Mouse (Mus musculus) left cerebral cortex, adult 2 months (tissue): ENCODE measurements around the gene Nprl3. TPM values are rescaled to one million over a fixed set of nuclear protein-coding genes. Genes with fewer than 3 reads are reported as not detected.

Experiments
- DNase-seq, 2 experiments: peaks; one replicate each; pipeline ENCODE4 v3.0.0; 2021 to 2022; ENCODE audit warnings: low spot score in 2 of 2, mixed read lengths in 1 of 2; ENCODE audit errors: extremely low spot score in 1 of 2
- H3K27ac ChIP-seq: fragments of 200-600 bp; 2 replicates; pipeline ENCODE4 v1.8.1; 2022
- H3K4me3 ChIP-seq: fragments of 200-600 bp; 2 replicates; pipeline ENCODE4 v1.8.1; 2022
- CTCF ChIP-seq: fragments of 200-600 bp; IDR thresholded peaks from 2 replicates; pipeline ENCODE4 v1.8.1; 2022; ENCODE audit warnings: antibody characterized with exemption, mild to moderate bottlenecking, moderate library complexity
- intact Hi-C: fragments of 180-260 bp; cut with DNase I; formaldehyde crosslinking; loops from one replicate; pipeline ENCODE4 v1.15.1; 2025
- total RNA-seq, 2 experiments: library from RNA; stranded (reverse); gene quantifications; 2 replicates each; pipeline ENCODE4 v1.2.3; 2021

The Nprl3 gene
- total RNA-seq, 2 experiments from 2014 or later = 45.2 to 52.2 TPM

DNA sequence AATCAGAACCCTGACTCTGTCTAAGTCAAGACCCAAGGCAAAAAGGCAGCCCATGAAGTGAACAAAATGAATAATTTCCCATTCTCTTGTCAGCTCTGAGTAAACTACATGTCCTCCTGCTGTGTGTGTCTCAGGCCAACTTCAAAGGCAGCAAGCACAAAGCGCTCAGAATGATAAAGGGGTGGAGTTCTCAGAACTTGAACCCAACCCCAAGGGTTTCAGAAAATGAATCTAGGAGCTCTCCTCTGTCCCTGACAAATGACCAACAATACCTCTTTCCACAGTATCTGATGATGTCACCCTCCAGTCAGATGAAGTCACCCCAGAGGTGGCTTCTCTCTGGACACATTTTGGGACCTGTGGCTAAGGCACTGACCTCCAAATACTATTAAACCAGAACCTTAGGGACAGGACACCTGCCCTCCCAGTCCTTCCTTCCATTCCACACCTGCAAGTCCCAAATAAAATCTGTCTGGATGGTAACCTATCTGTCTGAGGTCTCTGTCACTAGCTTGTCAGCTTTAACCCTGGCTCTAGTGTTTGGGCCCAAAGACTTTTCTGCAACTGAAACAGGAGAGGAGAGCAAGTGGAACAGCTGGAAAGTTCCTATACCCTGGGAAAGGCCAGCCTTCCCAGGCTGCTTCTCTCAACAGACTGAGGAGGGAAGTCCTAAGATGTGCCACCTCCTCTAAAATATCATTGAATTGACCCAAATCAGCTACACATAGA is 14.1 kb upstream of the Nprl3 start:
- intact Hi-C loops = no loop called here

DNA sequence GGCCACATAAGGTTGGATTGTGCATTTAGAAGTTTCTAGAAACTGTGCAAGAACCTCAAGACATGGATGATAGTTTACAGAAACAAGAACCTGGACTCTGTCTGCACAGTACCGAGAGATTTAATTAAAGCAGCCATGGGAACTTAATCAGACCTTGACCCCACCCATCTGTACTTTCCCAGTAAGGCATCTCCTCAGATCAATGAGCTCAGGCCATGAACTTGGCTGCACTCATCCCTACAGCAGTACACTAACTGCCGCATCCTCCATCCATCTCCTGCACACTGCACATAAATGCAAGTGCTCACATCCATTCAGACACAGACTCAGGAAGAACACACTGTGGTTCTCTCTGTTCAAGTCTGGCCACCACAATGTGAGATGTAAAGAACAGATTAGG is 13.1 kb upstream of the Nprl3 start:
- DNase-seq = no peak
- Histone ChIP-seq H3K4me3 (no peak overlapping the region), H3K27ac (no peak overlapping the region)
- intact Hi-C loops = no loop called here
- TF ChIP-seq CTCF = no peak

More for the DNA sequence above, 14.1 kb upstream of the Nprl3 start:
- Histone ChIP-seq H3K4me3 (no peak overlapping the region), H3K27ac (no peak overlapping the region)
- DNase-seq = no peak
- no peak for TF ChIP-seq CTCF

DNA sequence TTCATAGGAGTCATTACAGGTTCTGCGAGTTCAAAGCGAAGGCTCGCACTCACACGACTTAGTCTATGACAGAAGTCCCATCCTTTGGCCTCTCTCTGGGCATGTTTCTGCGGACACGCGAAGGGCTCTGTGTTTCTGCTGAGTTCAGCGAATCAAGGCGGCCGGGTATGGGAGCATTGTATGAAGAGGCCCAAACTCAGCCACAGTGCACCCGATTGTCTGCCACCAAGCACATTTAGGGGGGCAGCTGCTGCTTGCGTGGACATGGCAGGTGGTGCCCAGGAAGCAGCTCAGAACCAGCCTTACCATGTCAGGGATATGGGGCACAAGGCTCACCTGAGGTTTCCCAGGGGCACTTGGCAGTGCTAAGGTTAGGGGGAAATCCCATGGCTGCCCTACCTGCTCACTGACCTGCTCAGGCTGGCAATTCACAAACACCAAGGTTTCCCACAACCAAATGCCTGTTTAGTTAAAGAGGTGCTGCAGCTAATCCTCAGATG is 11.0 kb upstream of the Nprl3 start:
- no peak overlapping the region for H3K4me3 ChIP-seq
- no peak for TF ChIP-seq CTCF
- no peak for DNase-seq
- intact Hi-C loops = loop anchor here (5.0 kb wide), 1 partner anchor 81 kb away; no protein-coding TSS in a partner anchor
- no peak overlapping the region for H3K27ac ChIP-seq

DNA sequence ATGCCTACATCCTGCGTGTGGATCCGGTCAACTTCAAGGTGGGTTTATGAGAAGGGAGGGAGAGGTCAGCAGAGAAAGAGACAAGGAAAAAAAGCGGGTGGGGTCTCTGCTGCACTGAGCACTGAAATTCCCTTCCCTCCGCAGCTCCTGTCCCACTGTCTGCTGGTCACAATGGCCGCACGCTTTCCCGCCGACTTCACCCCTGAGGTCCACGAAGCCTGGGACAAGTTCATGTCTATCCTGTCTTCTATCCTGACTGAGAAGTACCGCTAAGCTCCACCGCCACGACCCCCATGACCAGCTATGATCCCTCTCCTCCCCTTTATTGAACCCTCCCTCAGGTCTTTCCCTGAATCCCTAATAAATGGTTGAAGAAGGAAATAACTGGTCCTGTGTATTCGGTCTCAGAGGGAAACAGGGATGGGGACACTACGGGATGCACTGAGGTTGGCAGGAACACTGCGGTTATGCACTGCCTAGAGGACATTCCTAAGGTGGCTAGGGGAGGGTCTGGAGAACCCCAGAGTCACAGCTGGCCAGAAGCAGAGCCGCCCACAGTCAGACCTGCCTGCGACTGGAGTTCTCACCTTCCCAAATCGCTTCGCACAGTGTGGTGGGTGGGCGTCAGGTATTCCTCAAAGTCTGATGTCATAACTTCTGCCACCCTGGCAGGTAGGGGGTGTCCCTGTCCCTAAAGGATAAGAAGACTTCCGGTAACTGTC is 10.4 kb upstream of the Nprl3 start:
- DNase-seq = no peak
- H3K27ac ChIP-seq = no peak overlapping the region
- no peak for TF ChIP-seq CTCF
- H3K4me3 ChIP-seq = no peak overlapping the region
- intact Hi-C loops = loop anchor here (5.0 kb wide), 1 partner anchor 81 kb away; no protein-coding TSS in a partner anchor

DNA sequence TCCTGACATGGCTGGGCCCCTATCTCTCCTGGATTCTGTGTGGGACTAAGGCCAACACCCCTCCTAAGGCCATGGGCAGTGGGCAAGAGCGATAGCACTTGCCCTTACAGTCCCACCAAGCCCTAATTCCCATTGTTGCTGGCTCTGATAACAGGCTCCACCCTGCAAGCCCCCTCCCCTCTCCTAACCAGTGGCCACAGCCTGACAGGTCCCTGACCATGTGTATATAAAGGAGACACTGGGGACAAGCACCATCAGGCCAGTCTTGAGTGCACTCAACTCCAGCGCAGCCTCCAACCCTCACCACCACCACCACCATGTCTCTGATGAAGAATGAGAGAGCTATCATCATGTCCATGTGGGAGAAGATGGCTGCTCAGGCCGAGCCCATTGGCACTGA is 8.8 kb upstream of the Nprl3 start, which contains the start of gene Hba-x:
TSS of gene Hba-x (plus strand) at position 54 of the 400 bp plus-strand sequence.
- Histone ChIP-seq H3K27ac (no peak within 1 kb of the TSS), H3K4me3 (no peak within 1 kb of the TSS)
- no peak for DNase-seq
- TF ChIP-seq CTCF = no peak
- intact Hi-C loops = loop anchor here (5.0 kb wide), 1 partner anchor 79 kb away; no protein-coding TSS in a partner anchor

DNA sequence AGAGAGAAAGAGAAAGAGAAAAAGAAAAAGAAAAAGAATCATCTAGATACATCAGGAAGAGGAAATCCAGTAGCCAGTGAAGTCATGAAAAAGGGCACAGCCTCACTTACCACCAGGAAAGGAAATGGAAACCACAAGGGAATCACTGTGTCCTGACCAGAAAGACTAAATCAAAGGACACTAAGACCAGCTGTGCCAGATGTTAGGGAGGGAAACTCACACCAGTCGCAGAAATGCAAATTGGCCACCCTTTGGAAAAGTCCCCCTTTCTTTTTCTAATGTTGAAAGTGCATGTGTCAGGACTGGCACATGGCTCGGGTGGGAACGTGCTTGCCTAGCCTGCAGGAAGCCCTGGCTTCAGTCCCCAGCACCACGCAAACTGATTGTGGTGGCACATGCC is 3.7 kb upstream of the Nprl3 start:
- Histone ChIP-seq H3K4me3 (no peak overlapping the region), H3K27ac (no peak overlapping the region)
- intact Hi-C loops = no loop called here
- no peak for DNase-seq
- TF ChIP-seq CTCF = no peak

DNA sequence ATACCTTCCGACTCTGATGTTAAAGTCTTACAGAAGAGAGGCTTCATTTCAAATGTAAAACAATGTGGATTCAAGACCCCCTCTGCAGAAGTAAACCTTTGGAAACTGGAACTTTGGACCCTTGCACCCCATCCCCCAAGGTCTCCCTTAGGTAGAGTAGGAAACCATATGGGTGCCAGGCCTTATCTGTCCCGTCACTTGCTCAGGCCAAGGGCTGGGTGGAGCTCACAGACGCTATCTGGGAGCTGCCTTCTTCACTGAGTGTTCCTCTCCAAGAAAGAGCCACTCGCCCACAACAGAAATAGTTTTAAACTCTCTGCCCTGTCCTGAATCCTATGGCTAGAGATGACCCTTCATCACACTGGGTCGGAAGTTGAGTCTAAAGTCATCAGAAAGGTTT is 1.4 kb upstream of the Nprl3 start:
- DNase-seq = no peak
- TF ChIP-seq CTCF = no peak
- Histone ChIP-seq H3K27ac (no peak overlapping the region), H3K4me3 (no peak overlapping the region)
- intact Hi-C loops = no loop called here

DNA sequence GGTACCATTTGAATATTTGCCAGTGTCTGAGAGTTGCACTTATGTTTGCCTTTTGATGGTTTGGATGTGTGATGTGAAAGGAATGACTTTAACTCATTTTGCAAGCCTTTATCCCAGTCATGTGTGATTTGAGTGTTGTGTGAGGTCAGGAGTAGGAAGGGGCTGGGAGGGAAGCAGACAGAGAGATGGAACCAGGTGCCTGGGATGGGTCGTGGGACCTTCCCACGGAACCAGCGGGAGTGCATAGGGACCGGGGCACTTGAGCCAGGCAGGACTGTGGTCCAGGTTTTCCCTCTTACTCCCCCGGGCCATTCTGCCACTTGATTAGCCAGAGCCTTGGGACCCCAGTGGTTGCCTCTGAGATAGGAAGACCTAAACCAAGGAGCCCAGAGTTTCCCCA is 457 bp upstream of the Nprl3 start:
- intact Hi-C loops = no loop called here
- no peak for DNase-seq
- Histone ChIP-seq H3K27ac (peak overlapping the region; percentile 97), H3K4me3 (peak overlapping the region; percentile 87)
- TF ChIP-seq CTCF = no peak

DNA sequence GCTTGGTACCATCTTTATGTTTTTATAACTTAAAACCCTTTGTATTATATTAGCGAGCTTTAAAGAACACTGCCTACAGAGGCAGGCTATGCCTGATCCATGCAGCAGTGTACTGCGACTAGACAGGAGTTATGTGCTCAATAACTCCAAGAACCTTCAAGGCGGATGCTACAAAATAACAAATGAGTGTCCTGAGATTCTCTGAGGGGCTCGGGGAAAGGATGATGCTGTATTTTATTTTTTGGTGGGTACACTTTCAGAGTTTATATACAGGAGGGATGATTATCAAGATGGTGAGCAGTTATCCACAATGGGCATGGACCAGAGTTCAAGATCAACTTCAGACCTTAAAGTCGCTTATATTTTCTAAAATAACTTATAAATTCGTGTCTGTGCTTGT is 731 bp downstream of the Nprl3 start:
- no peak for TF ChIP-seq CTCF
- peak overlapping the region; percentile 97 for H3K27ac ChIP-seq

DNA sequence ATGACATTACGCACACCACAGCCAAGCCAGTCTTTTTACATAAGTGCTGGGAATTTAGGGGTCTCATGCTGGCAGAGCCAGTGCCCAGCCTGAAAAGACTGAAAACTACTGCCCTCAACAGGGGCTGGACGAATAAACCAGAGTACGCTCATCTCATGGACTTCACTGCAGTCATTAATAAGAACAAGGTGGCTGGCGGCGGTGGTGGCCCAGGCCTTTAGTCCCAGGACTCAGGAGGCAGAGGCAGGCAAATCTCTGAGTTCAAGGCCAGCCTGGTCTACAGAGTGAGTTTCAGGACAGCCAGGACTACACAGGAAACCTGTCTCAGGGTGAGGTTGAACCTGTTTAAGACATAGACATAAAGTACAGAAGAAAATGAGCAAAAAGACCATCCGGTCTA is 1.3 kb downstream of the Nprl3 start:
- no peak overlapping the region for H3K4me3 ChIP-seq
- intact Hi-C loops = no loop called here
- H3K27ac ChIP-seq = no peak overlapping the region
- TF ChIP-seq CTCF = no peak
- DNase-seq = no peak

More for the DNA sequence above, 731 bp downstream of the Nprl3 start:
- intact Hi-C loops = no loop called here
- no peak for DNase-seq
- H3K4me3 ChIP-seq = peak overlapping the region; percentile 87

DNA sequence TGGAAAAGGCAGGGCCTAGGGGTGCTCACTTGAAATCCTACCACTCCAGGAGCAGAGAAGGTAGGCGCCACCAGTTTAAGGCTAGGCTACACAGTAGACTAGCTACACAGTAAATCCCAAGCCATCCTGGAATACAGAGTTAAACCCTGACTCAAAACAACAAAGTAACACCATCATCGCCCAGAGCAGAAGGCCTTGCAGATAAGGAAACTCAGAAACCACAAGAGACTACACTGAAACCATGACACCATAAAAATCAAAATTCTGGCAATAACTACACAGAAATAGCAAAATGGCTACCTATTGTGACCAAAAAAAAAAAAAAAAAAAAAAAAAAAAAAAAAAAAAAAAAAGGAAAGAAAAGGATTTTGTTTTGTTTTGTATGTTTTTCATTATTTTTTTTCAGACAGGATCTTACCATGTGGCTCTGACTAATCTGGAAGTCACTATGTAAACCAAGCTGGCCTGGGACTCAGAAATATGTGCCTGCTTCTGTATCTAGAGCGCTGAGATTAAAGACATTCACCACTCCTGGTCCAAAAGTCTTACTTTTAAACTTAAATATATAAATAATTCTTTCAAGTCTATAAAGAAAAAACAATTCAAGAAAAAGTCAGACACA is 2.3 kb downstream of the Nprl3 start:
- no peak for TF ChIP-seq CTCF
- H3K27ac ChIP-seq = no peak overlapping the region
- DNase-seq = no peak
- H3K4me3 ChIP-seq = no peak overlapping the region
- intact Hi-C loops = no loop called here
